Mouse (Mus musculus): Measurements from ENCODE around the gene Tsfm. TPM values are rescaled to one million over a fixed set of nuclear protein-coding genes. Genes with fewer than 3 reads are reported as not detected.

The Tsfm gene
- total and polyA plus RNA-seq, 3 experiments: 53.0 to 88.9 (median 78.0) TPM

- Histone ChIP-seq H3K27me3 (replicated peaks) (peaks cover 37% of the 10 kb centered on the region), H3K4me1 (ENCODE audit: control insufficient read depth in 1 of 2, insufficient read depth in 2 of 2) (peaks cover 14 to 45% of the 10 kb centered on the region in 2 experiments), H3K9me3 (replicated peaks; ENCODE audit: low read length) (no peaks in the 10 kb centered on the region), H3K27ac (ENCODE audit: insufficient read depth, low read depth) (no peak within 1 kb of the TSS), H3K9ac (ENCODE audit: insufficient read depth, low read depth) (peak within 1 kb of the TSS; percentile 91), H3K4me2 (ENCODE audit: insufficient read depth, low read depth, poor library complexity, severe bottlenecking) (peak within 1 kb of the TSS; percentile 69), H3K79me2 (replicated peaks; ENCODE audit: control insufficient read depth, extremely low read depth, insufficient read depth, poor library complexity, severe bottlenecking) (peaks cover 16% of the 10 kb centered on the region), H3K36me3 (replicated peaks in 1 of 2; ENCODE audit: control insufficient read depth in 1 of 2, insufficient read depth in 1 of 2, low read length in 1 of 2) (peaks cover 20 to 22% of the 10 kb centered on the region in 2 experiments), H3K4me3 (replicated peaks in 1 of 3; ENCODE audit: low read depth in 2 of 3, low read length in 2 of 3, poor library complexity in 1 of 3) (peak within 1 kb of the TSS; percentile 42 to 90 (median 58))
- peak; percentile 48 for DNase-seq (ENCODE audit: extremely low read depth)
- in situ Hi-C loops (cut with MboI; ENCODE audit: low pct_ligation_motif_present, low pct_unique_long_range_greater_than_20kb, low sequenced_read_pairs) (no loop called here), dilution Hi-C loops (cut with MboI; ENCODE audit: extremely low pct_ligation_motif_present, extremely low pct_unique_long_range_greater_than_20kb, low sequenced_read_pairs) (no loop called here)
- TF ChIP-seq EP300 (IDR thresholded peaks at IDR 0.05; ENCODE audit: low read length) (no peak), CTCF (conservative IDR thresholded peaks at IDR 0.05 in 1 of 2, IDR thresholded peaks at IDR 0.05 in 1 of 2; ENCODE audit: low read depth in 2 of 2, low read length in 2 of 2) (no peak), MAFK (IDR thresholded peaks at IDR 0.05; ENCODE audit: insufficient replicate concordance, low read length) (no peak), RCOR1 (conservative IDR thresholded peaks at IDR 0.05; ENCODE audit: low read depth, low read length) (no peak), KAT2A (IDR thresholded peaks at IDR 0.05; ENCODE audit: insufficient replicate concordance, low read length) (no peak), MAX (IDR thresholded peaks at IDR 0.05; ENCODE audit: low read length) (no peak), ELF1 (IDR thresholded peaks at IDR 0.05; ENCODE audit: low read depth, low read length) (no peak), E2F4 (IDR thresholded peaks at IDR 0.05; ENCODE audit: insufficient replicate concordance, low read depth, low read length) (no peak), MAZ (IDR thresholded peaks at IDR 0.05; ENCODE audit: low read depth, low read length) (peak; percentile 92), CHD2 (IDR thresholded peaks at IDR 0.05; ENCODE audit: low read length) (no peak), IRF4 (IDR thresholded peaks at IDR 0.05; ENCODE audit: low read depth, low read length) (no peak), CHD1 (IDR thresholded peaks at IDR 0.05; ENCODE audit: low read depth, low read length) (no peak), MXI1 (IDR thresholded peaks at IDR 0.05; ENCODE audit: low read depth, low read length) (peak; percentile 34; the same call in 1 of the 2 replicates), NELFE (IDR thresholded peaks at IDR 0.05; ENCODE audit: low read depth, low read length) (no peak), GABPA (IDR thresholded peaks at IDR 0.05; ENCODE audit: insufficient replicate concordance, low read depth, low read length) (no peak), ZKSCAN1 (IDR thresholded peaks at IDR 0.05; ENCODE audit: borderline replicate concordance, low read depth, low read length) (no peak), SMC3 (IDR thresholded peaks at IDR 0.05; ENCODE audit: low read depth, low read length) (no peak), UBTF (IDR thresholded peaks at IDR 0.05; ENCODE audit: low read depth, low read length) (peak; percentile 11; the same call in 1 of the 2 replicates), NRF1 (IDR thresholded peaks at IDR 0.05; ENCODE audit: low read depth, low read length) (peak; percentile 81), USF2 (conservative IDR thresholded peaks at IDR 0.05; ENCODE audit: low read depth, low read length) (no peak), ZNF384 (IDR thresholded peaks at IDR 0.05; ENCODE audit: low read depth, low read length) (no peak), ETS1 (conservative IDR thresholded peaks at IDR 0.05; ENCODE audit: low read depth, low read length) (no peak), MEF2A (IDR thresholded peaks at IDR 0.05; ENCODE audit: borderline replicate concordance, low read depth, low read length) (no peak), JUND (conservative IDR thresholded peaks at IDR 0.05; ENCODE audit: low read depth, low read length) (no peak), HCFC1 (IDR thresholded peaks at IDR 0.05; ENCODE audit: low read depth, low read length) (no peak), BHLHE40 (IDR thresholded peaks at IDR 0.05; ENCODE audit: low read depth, low read length) (peak; percentile 75), USF1 (IDR thresholded peaks at IDR 0.05; ENCODE audit: low read depth, low read length) (no peak), SIN3A (IDR thresholded peaks at IDR 0.05; ENCODE audit: low read length) (peak; percentile 69; the same call in 1 of the 2 replicates), ZC3H11A (IDR thresholded peaks at IDR 0.05; ENCODE audit: low read depth, low read length) (no peak), POLR2A (IDR thresholded peaks at IDR 0.05; ENCODE audit: low read depth, low read length) (no peak), JUN (IDR thresholded peaks at IDR 0.05; ENCODE audit: insufficient read depth, low read depth, low read length) (no peak), PAX5 (IDR thresholded peaks at IDR 0.05; ENCODE audit: low read length) (no peak), RAD21 (IDR thresholded peaks at IDR 0.05; ENCODE audit: low read depth, low read length) (no peak), ZMIZ1 (IDR thresholded peaks at IDR 0.05; ENCODE audit: low read depth, low read length) (no peak), MYC (IDR thresholded peaks at IDR 0.05; ENCODE audit: low read depth, low read length) (no peak), TBP (conservative IDR thresholded peaks at IDR 0.05; ENCODE audit: low read depth, low read length) (no peak), TCF12 (IDR thresholded peaks at IDR 0.05; ENCODE audit: low read depth, low read length) (no peak), POLR2AphosphoS2 (IDR thresholded peaks at IDR 0.05; ENCODE audit: low read depth, low read length) (no peak)
Observed at GRCm38 (mm10) chr10:127059968-127060916, 29.6 kb upstream of the Tsfm start, which contains the start of gene March9. TSS of gene March9 (minus strand) at chr10:127060184.

Measured in CH12.LX (cell line).